Mouse (Mus musculus) heart, postnatal 0 days (tissue): ENCODE results near the gene Trio.

Source experiments
- CTCF ChIP-seq: IDR thresholded peaks from 2 replicates; pipeline ENCODE4 v1.5.1; 2016; ENCODE audit warnings: antibody characterized with exemption, control low read depth, low read depth
- EP300 ChIP-seq: IDR thresholded peaks from 2 replicates; pipeline ENCODE4 v1.6.1; 2016; ENCODE audit warnings: antibody characterized with exemption, low read depth

DNA sequence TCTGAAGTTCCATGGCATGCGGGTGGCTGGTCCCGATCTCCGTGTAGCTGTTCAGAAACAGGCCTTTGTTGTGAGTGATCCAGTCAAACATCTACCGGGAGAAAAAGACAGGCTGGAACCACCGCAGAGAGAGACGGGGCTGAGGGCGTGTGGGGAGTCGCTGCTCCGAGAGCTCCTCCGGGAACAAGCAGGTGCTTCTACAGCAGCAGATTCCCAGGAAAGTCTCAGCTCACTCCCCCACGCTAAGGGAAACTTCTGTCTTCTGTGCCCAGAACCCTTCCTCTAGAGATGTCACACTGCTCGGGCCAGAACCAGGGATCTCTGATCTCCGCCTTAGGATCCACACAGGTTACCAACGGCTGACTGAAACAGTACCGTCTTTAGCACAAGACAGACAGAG is 124.4 kb downstream of the Trio start:
- TF ChIP-seq CTCF, result no peak
- no peak for TF ChIP-seq EP300
